Mouse (Mus musculus) embryonic facial prominence, embryonic 11.5 days (tissue): Measurements from ENCODE around the gene Gm5965. TPM values are rescaled to one million over a fixed set of nuclear protein-coding genes. Genes with fewer than 3 reads are reported as not detected.
"Not testable (repeated sequence)": the region's sequence is repeated elsewhere in the genome, so short reads cannot be mapped to it uniquely, and the experiment has no call there.

ENCODE experiments used
- ATAC-seq: fragments of 200-750 bp; cut with Nextera tagmentation; replicated peaks from 2 replicates; pipeline ENCODE4 v1.8.0; 2017; ENCODE audit warnings: low read depth; ENCODE audit not compliant: insufficient number of reproducible peaks, low FRiP score, low TSS enrichment
- DNase-seq: peaks from one replicate; pipeline ENCODE4 v3.0.0-alpha.2; 2015; ENCODE audit warnings: low spot score
- H3K27ac ChIP-seq: fragments of 300-500 bp; sonication (generic); replicated peaks from 2 replicates; pipeline ENCODE4 v1.5.1; 2014; ENCODE audit warnings: mild to moderate bottlenecking, low read depth, low read length, control low read depth
- H3K27me3 ChIP-seq: fragments of 300-500 bp; sonication (generic); 2 replicates; pipeline ENCODE4 v1.6.1; 2014; ENCODE audit warnings: mild to moderate bottlenecking, low read length, moderate library complexity, mixed read lengths; ENCODE audit not compliant: control insufficient read depth, insufficient read depth
- H3K36me3 ChIP-seq: fragments of 300-500 bp; sonication (generic); replicated peaks from 2 replicates; pipeline ENCODE4 v1.6.1; 2014; ENCODE audit warnings: low read depth, mild to moderate bottlenecking, low read length, moderate library complexity, mixed read lengths; ENCODE audit not compliant: control insufficient read depth, insufficient read depth
- H3K4me1 ChIP-seq: fragments of 300-500 bp; sonication (generic); 2 replicates; pipeline ENCODE4 v1.6.1; 2014; ENCODE audit warnings: low read length, mixed read lengths; ENCODE audit not compliant: control insufficient read depth, insufficient read depth
- H3K4me2 ChIP-seq: fragments of 300-500 bp; sonication (generic); 2 replicates; pipeline ENCODE4 v1.6.1; 2014; ENCODE audit warnings: low read depth, mild to moderate bottlenecking, control low read depth, low read length, moderate library complexity
- H3K4me3 ChIP-seq: fragments of 300-500 bp; sonication (generic); 2 replicates; pipeline ENCODE4 v1.5.1; 2014; ENCODE audit warnings: low read depth, low read length, control low read depth
- H3K9ac ChIP-seq: fragments of 300-500 bp; sonication (generic); replicated peaks from 2 replicates; pipeline ENCODE4 v1.6.1; 2014; ENCODE audit warnings: mild to moderate bottlenecking, control low read depth, low read length
- H3K9me3 ChIP-seq: fragments of 300-500 bp; sonication (generic); replicated peaks from 2 replicates; pipeline ENCODE4 v1.6.1; 2016; ENCODE audit warnings: mild to moderate bottlenecking, low read length, inconsistent platforms, mixed read lengths; ENCODE audit not compliant: control insufficient read depth
- WGBS: fragments of 180-500 bp; shearing (Covaris S2); extraction: QIAGEN DNeasy Blood & Tissue Kit; methylation state at CpG from one replicate; pipeline ENCODE4 v1.1.7; 2014; 5-methylcytosine and 5-hydroxymethylcytosine counted together
- polyA plus RNA-seq: library from polyadenylated mRNA; unstranded; fragments of >200 nt; fragmentation: Nextera tagmentation; extraction: Ambion mirVana; gene quantifications from 2 replicates; pipeline ENCODE4 v1.2.1, GENCODE M21; 2014

Gene Gm5965
- polyA plus RNA-seq = not detected in 2 replicates

GRCm38 (mm10) chr16:88777596-88777995, at the start of gene Gm5965:
Gm5965 (plus strand) TSS chr16:88777896.
- no peaks in the 10 kb centered on the region for H3K4me1 ChIP-seq
- no peaks in the 10 kb centered on the region for H3K36me3 ChIP-seq
- ATAC-seq (no peak), DNase-seq (no peak)
- no peaks in the 10 kb centered on the region for H3K9me3 ChIP-seq
- H3K9ac ChIP-seq = no peak within 1 kb of the TSS
- H3K27ac ChIP-seq = no peak within 1 kb of the TSS
- WGBS = 83% methylated on average over 5 of the region's 6 CpGs
- no peak within 1 kb of the TSS for H3K4me3 ChIP-seq
- H3K27me3 ChIP-seq = no peaks in the 10 kb centered on the region
- no peak within 1 kb of the TSS for H3K4me2 ChIP-seq

DNA sequence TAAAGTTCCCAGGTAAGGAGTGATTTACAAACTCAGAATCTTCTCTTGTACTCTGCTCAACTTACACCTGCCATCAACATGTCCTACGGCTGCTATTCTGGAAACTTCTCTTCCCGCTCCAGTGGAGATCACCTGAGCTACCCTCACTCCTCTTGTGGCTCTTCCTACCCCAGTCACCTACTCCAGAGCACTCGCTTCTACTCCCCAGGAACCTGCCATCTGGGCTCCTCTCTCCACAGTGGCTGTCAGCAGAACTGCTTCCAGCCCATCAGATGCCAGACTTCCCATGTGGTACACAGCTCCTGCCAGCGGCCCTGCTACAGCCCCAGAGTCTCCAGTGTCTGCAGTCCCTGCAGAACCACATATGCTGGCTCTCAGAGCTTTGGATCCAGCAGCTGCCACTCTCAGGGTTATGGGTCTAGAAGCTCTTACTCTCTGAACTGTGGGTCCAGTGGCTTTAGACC, 48.9 kb upstream of the Gm5965 start, which contains the start of gene Krtap13-1:
Gene Krtap13-1, plus strand, starts transcription at position 51 of the 464 bp plus-strand sequence.
- no peaks in the 10 kb centered on the region for H3K27me3 ChIP-seq
- no peak for DNase-seq
- 79% methylated on average over 4 of the region's 4 CpGs for WGBS
- no peak within 1 kb of the TSS for H3K27ac ChIP-seq
- H3K4me3 ChIP-seq = no peak within 1 kb of the TSS
- ATAC-seq = no peak
- H3K4me2 ChIP-seq = no peak within 1 kb of the TSS
- no peaks in the 10 kb centered on the region for H3K4me1 ChIP-seq
- no peaks in the 10 kb centered on the region for H3K9me3 ChIP-seq
- H3K9ac ChIP-seq = no peak within 1 kb of the TSS
- H3K36me3 ChIP-seq = no peaks in the 10 kb centered on the region

DNA sequence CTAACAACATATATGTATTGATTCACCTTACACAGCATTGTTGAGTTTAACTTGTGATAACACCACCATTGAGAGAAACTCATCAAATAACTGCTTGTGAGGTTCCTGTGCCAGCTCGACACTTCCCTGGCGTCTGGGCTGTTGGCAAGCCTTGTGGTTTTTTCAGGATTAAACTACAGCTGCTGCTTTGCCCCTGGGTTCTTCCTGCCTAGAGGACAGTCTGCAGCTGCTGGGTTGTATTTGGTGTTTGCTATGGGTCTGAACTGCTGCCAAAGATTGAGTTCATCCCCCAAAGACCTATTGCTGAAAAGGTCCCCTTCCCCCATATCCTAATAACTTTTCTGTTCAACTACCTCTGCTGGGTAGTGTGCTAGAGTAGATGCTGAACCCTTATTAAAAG, 42.3 kb upstream of the Gm5965 start:
- no peak overlapping the region for H3K4me3 ChIP-seq
- no peaks in the 10 kb centered on the region for H3K4me1 ChIP-seq
- H3K9me3 ChIP-seq = no peaks in the 10 kb centered on the region
- ATAC-seq = no peak
- no peaks in the 10 kb centered on the region for H3K27me3 ChIP-seq
- WGBS = 70% methylated on average over 2 of the region's 2 CpGs
- no peak overlapping the region for H3K9ac ChIP-seq
- no peak for DNase-seq
- H3K36me3 ChIP-seq = no peaks in the 10 kb centered on the region
- no peak overlapping the region for H3K27ac ChIP-seq
- H3K4me2 ChIP-seq = no peak overlapping the region

DNA sequence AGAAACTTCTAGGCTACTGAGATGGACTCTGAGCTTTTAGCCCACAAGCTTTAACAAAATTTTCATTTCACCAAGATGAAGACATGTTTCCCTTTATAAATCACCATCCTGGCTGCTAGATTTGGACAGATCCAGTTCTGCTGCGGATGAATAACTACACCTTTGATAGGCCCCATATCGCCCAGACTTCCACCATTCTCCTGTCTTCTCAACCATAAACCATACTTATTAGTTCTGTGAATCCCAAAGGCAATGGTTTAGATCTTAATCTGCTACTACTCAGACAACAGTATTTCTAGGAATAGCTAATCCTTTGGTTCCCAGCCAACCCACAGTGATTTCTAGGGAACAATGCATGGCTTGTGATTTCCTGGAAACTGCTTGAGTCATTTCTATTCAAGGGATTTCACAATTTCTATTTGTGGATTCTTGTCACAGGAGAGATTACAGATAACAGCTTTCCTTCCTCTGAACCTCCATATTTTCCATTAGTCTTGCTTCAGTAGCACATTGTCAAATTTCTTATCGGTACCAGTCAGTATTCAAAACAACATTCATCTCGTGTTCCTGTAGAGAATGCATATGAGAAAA, 32.9 kb upstream of the Gm5965 start:
- H3K9me3 ChIP-seq = no peaks in the 10 kb centered on the region
- H3K4me3 ChIP-seq = no peak overlapping the region
- H3K36me3 ChIP-seq = no peaks in the 10 kb centered on the region
- ATAC-seq (no peak), DNase-seq (no peak)
- no peaks in the 10 kb centered on the region for H3K4me1 ChIP-seq
- H3K4me2 ChIP-seq = no peak overlapping the region
- no peaks in the 10 kb centered on the region for H3K27me3 ChIP-seq
- H3K27ac ChIP-seq = no peak overlapping the region
- WGBS = 87% methylated on average over 4 of the region's 4 CpGs
- no peak overlapping the region for H3K9ac ChIP-seq

- Histone ChIP-seq H3K27ac (no peak overlapping the region), H3K4me2 (no peak overlapping the region), H3K9me3 (no peaks in the 10 kb centered on the region), H3K9ac (no peak overlapping the region), H3K4me3 (no peak overlapping the region), H3K27me3 (no peaks in the 10 kb centered on the region), H3K36me3 (no peaks in the 10 kb centered on the region), H3K4me1 (no peaks in the 10 kb centered on the region)
- no peak for ATAC-seq
- no peak for DNase-seq
- 47% methylated on average over 4 of the region's 4 CpGs for WGBS
These were observed 29.8 kb upstream of the Gm5965 start for GRCm38 (mm10) chr16:88747943-88748342.

- not testable (repeated sequence) for H3K27ac ChIP-seq, H3K4me3 ChIP-seq, H3K36me3 ChIP-seq, ATAC-seq, H3K4me1 ChIP-seq, H3K4me2 ChIP-seq, H3K9ac ChIP-seq, H3K9me3 ChIP-seq, H3K27me3 ChIP-seq, DNase-seq
- 85% methylated on average over 2 of the region's 3 CpGs for WGBS
These were observed 26.2 kb upstream of the Gm5965 start, which contains the start of gene Krtap13 for GRCm38 (mm10) chr16:88751535-88751934. Krtap13 (minus strand) TSS chr16:88751635.

DNA sequence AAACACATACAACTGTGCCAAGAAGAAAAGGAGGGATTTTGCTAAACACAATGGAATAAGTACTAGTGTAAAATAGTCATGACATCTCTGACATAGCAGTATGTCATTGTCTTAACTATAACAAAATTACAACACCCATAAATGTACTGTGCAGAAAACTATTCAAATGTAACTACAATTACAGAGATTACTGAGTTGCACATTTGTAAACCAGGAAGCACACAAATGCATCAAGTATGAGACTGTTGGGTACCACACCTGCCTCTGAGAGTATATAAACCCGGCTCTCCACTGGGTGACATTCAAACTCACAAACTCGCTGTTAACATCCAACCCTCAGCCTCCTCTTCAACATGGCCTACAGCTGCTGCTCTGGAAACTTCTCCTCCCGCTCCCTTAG, 19.1 kb upstream of the Gm5965 start, which contains the start of gene 2310034C09Rik:
Gene 2310034C09Rik, plus strand, starts transcription at position 301 of the 400 bp plus-strand sequence.
- not testable (repeated sequence) for H3K4me3 ChIP-seq, H3K4me1 ChIP-seq, H3K27ac ChIP-seq, DNase-seq, H3K36me3 ChIP-seq, H3K27me3 ChIP-seq, H3K9me3 ChIP-seq, ATAC-seq, H3K4me2 ChIP-seq, H3K9ac ChIP-seq
- WGBS = 100% methylated on average over 3 of the region's 3 CpGs

GRCm38 (mm10) chr16:88774106-88774505, 3.6 kb upstream of the Gm5965 start, which contains the start of gene 2310057N15Rik:
2310057N15Rik (minus strand) TSS chr16:88774206.
- ATAC-seq (no peak), DNase-seq (no peak)
- no peaks in the 10 kb centered on the region for H3K27me3 ChIP-seq
- no peaks in the 10 kb centered on the region for H3K36me3 ChIP-seq
- WGBS = 85% methylated on average over 2 of the region's 2 CpGs
- no peaks in the 10 kb centered on the region for H3K4me1 ChIP-seq
- H3K9ac ChIP-seq = no peak within 1 kb of the TSS
- no peak within 1 kb of the TSS for H3K27ac ChIP-seq
- no peak within 1 kb of the TSS for H3K4me3 ChIP-seq
- no peaks in the 10 kb centered on the region for H3K9me3 ChIP-seq
- H3K4me2 ChIP-seq = no peak within 1 kb of the TSS
